Mouse (Mus musculus): ENCODE data around the gene Gm5089. TPM values are rescaled to one million over a fixed set of nuclear protein-coding genes. Genes with fewer than 3 reads are reported as not detected.

The Gm5089 gene
- total and polyA plus RNA-seq, 3 experiments, result 0.05 TPM; not detected in 2

DNA sequence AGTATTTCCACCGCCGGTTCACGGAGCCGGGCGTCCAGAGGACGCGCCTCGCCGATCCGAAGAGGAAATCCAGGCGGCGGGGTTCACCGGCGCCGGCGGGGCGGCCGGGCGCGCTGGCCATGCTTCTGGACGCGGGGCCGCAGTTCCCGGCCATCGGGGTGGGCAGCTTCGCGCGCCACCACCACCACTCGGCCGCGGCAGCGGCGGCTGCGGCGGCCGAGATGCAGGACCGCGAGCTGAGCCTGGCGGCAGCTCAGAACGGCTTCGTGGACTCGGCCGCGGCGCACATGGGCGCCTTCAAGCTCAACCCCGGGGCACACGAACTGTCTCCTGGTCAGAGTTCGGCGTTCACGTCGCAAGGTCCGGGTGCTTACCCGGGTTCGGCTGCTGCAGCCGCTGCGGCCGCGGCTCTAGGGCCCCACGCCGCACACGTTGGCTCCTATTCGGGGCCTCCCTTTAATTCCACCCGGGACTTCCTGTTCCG is 24.7 kb upstream of the Gm5089 start:
- Histone ChIP-seq H3K4me1 (ENCODE audit: insufficient read depth, low read depth, low read length) (no peaks in the 10 kb centered on the region), H3K36me3 (replicated peaks) (no peaks in the 10 kb centered on the region), H3K9me3 (replicated peaks) (peaks cover 39% of the 10 kb centered on the region), H3K27me3 (ENCODE audit: insufficient read depth, low read length) (peaks cover 19% of the 10 kb centered on the region; the same call in 1 of the 2 replicates), H3K4me3 (ENCODE audit: low read depth, low read length) (peak overlapping the region; percentile 37; the same call in 1 of the 2 replicates)
- ATAC-seq (ENCODE audit: extremely low read depth, insufficient number of reproducible peaks, low FRiP score, poor library complexity, severe bottlenecking) (no peak), DNase-seq (ENCODE audit: low spot score) (no peak)
- TF ChIP-seq GATA2 (IDR thresholded peaks at IDR 0.05; ENCODE audit: borderline replicate concordance, low read depth, low read length) (no peak), TAL1 (conservative IDR thresholded peaks at IDR 0.05; ENCODE audit: low read depth, low read length) (no peak), GATA1 (IDR thresholded peaks at IDR 0.05; ENCODE audit: borderline replicate concordance, low read length) (no peak), POLR2AphosphoS5 (IDR thresholded peaks at IDR 0.05; ENCODE audit: insufficient replicate concordance, low read depth, low read length) (no peak), CTCF (IDR thresholded peaks at IDR 0.05; ENCODE audit: low read depth, low read length) (no peak)

DNA sequence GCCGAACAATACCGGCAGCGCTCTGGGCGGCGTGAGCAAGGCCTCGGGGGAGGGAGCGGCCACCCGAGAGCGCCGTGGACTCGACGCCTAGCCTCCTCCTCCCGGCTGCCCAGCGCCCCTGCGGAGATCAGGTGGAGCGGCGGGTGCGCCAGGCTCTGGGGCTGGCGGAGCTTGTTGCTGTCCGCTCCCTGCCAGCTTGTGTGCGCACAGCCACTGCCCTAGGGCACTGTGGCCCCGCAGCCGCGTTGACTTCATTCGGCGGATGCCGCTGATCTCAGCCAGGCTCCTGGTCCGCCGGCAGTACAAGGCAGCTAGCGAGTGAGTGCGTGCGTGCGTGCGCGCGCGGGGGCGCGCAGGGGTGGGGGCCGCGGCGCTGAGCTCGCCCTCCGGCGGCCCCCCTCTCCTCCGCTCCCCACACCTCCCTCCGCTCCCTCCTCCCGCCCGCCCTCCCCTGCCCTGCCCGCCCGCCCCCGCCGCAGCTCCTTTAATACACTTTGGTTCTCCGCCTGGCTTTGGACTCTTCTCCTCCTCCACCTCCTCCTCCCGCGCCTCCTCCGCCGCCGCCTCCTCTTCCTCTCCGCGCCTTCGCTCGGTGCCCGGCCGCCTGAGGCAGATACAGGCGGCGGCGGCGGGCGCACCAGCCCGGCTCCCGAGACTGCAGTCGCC is 24.1 kb upstream of the Gm5089 start, which contains the start of gene Zic2:
Zic2 (plus strand) TSS at position 545 of the 666 bp plus-strand sequence.
- Histone ChIP-seq H3K4me3 (ENCODE audit: low read depth, low read length) (peak within 1 kb of the TSS; percentile 37; the same call in 1 of the 2 replicates), H3K4me1 (ENCODE audit: insufficient read depth, low read depth, low read length) (no peaks in the 10 kb centered on the region), H3K9me3 (replicated peaks) (peaks cover 39% of the 10 kb centered on the region), H3K27me3 (ENCODE audit: insufficient read depth, low read length) (peaks cover 19% of the 10 kb centered on the region; the same call in 1 of the 2 replicates), H3K36me3 (replicated peaks) (no peaks in the 10 kb centered on the region)
- TF ChIP-seq GATA2 (IDR thresholded peaks at IDR 0.05; ENCODE audit: borderline replicate concordance, low read depth, low read length), result no peak
- TF ChIP-seq TAL1 (conservative IDR thresholded peaks at IDR 0.05; ENCODE audit: low read depth, low read length), result no peak
- no peak for TF ChIP-seq GATA1 (IDR thresholded peaks at IDR 0.05; ENCODE audit: borderline replicate concordance, low read length)
- TF ChIP-seq POLR2AphosphoS5 (IDR thresholded peaks at IDR 0.05; ENCODE audit: insufficient replicate concordance, low read depth, low read length), result no peak
- TF ChIP-seq CTCF (IDR thresholded peaks at IDR 0.05; ENCODE audit: low read depth, low read length), result no peak
- DNase-seq (ENCODE audit: low spot score) (no peak), ATAC-seq (ENCODE audit: extremely low read depth, insufficient number of reproducible peaks, low FRiP score, poor library complexity, severe bottlenecking) (no peak)

DNA sequence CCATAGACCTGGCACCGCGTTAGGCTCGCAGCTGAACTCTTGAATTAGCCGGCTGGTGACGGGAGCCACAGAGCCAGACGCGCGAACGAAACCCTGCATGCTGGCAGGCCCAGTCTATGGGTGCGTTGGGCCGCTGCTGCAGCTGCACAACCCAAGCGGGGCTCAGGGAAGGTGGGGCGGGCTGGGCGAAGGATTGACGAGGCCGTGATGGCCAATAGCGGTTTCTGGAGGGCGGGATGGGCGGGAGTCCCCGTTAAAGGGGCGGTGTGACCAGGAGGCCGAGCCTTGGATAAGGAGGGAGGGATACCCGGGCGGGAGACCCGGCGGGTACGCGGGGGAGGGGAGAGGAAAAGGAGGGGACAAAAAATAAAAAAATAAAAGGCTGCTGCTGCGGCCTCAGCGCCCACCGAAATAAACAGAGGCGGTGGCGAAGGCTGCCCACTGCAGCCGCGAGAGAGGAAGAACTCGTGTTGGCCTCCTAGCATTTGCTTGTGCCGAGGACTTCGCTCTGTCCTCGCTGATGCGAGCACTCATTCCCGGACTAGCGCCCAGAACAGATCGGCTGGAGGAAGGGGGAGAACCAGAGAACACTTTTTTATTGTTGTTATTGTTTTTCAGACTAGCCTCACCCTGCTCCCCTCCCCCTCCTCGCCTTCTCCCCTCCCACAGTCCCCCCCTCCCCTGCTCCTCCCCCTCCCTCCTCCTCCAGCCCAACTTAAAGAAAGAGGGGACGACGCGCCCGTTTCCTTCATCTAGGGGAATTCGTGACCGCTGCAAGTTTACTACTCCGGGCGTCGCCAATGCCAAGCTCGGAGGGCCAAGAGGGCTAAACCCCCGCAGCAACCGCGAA is 23.4 kb upstream of the Gm5089 start:
- Histone ChIP-seq H3K36me3 (replicated peaks) (no peaks in the 10 kb centered on the region), H3K4me1 (ENCODE audit: insufficient read depth, low read depth, low read length) (no peaks in the 10 kb centered on the region), H3K27me3 (ENCODE audit: insufficient read depth, low read length) (peaks cover 19% of the 10 kb centered on the region; the same call in 1 of the 2 replicates), H3K9me3 (replicated peaks) (peaks cover 39% of the 10 kb centered on the region), H3K4me3 (ENCODE audit: low read depth, low read length) (peak overlapping the region; percentile 18; the same call in 1 of the 2 replicates)
- no peak for DNase-seq (ENCODE audit: low spot score)
- ATAC-seq (ENCODE audit: extremely low read depth, insufficient number of reproducible peaks, low FRiP score, poor library complexity, severe bottlenecking), result no peak
- no peak for TF ChIP-seq CTCF (IDR thresholded peaks at IDR 0.05; ENCODE audit: low read depth, low read length)
- no peak for TF ChIP-seq GATA1 (IDR thresholded peaks at IDR 0.05; ENCODE audit: borderline replicate concordance, low read length)
- no peak for TF ChIP-seq GATA2 (IDR thresholded peaks at IDR 0.05; ENCODE audit: borderline replicate concordance, low read depth, low read length)
- no peak for TF ChIP-seq POLR2AphosphoS5 (IDR thresholded peaks at IDR 0.05; ENCODE audit: insufficient replicate concordance, low read depth, low read length)
- no peak for TF ChIP-seq TAL1 (conservative IDR thresholded peaks at IDR 0.05; ENCODE audit: low read depth, low read length)

DNA sequence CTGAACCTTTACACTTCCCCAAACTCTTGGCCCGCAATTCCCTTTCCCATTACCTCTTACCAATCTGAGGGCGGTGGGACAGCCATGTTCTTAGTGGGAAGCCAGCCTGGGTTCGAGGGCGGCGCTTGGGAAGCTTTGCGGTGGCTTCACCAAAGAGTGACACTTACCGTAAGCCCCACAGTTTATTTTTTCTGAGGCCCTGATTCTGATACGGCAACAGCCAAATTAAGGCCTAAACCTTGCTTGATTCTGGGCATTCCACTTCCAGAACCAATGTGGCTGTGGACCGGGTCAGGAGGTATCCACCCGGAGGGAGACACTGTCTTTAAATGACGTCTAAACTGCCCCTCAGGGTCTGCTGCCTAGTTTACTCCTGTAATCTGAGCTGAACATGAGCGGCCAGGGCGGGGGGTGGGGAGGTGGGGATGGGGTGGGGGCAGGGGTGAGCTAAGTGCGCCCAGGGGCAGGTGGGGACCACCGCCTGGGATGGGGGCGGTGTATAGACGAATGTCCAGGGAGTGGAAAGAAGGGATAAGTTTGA is 22.4 kb upstream of the Gm5089 start:
- peaks cover 34% of the 10 kb centered on the region for H3K9me3 ChIP-seq (replicated peaks)
- TF ChIP-seq CTCF (IDR thresholded peaks at IDR 0.05; ENCODE audit: low read depth, low read length) (no peak), GATA2 (IDR thresholded peaks at IDR 0.05; ENCODE audit: borderline replicate concordance, low read depth, low read length) (no peak), TAL1 (conservative IDR thresholded peaks at IDR 0.05; ENCODE audit: low read depth, low read length) (no peak), POLR2AphosphoS5 (IDR thresholded peaks at IDR 0.05; ENCODE audit: insufficient replicate concordance, low read depth, low read length) (no peak), GATA1 (IDR thresholded peaks at IDR 0.05; ENCODE audit: borderline replicate concordance, low read length) (no peak)
- DNase-seq (ENCODE audit: low spot score) (no peak), ATAC-seq (ENCODE audit: extremely low read depth, insufficient number of reproducible peaks, low FRiP score, poor library complexity, severe bottlenecking) (no peak)
- H3K36me3 ChIP-seq (replicated peaks), result no peaks in the 10 kb centered on the region
- peaks cover 15% of the 10 kb centered on the region; the same call in 1 of the 2 replicates for H3K27me3 ChIP-seq (ENCODE audit: insufficient read depth, low read length)
- H3K4me3 ChIP-seq (ENCODE audit: low read depth, low read length), result no peak overlapping the region
- no peaks in the 10 kb centered on the region for H3K4me1 ChIP-seq (ENCODE audit: insufficient read depth, low read depth, low read length)

DNA sequence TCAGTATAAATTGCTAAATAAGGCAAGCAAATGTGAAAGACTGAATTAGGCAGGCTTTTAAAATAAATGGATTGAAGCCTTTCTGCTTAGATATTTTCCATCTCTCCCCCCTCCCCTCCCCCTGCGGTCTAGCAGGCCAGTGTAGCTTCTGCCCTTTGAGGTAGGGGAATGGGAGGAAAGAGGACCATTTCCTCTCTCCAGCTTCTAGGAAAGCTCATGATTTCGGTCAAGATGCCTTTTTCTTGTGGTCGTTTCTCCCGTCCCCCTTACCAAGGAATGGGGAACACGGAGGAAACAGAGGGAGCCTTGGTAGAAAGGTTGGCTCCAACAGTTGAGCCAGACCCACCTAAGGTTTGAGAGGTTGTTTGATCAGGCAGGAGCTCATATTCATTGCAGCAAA is 21.7 kb upstream of the Gm5089 start:
- DNase-seq (ENCODE audit: low spot score), result no peak
- no peaks in the 10 kb centered on the region for H3K36me3 ChIP-seq (replicated peaks)
- TF ChIP-seq TAL1 (conservative IDR thresholded peaks at IDR 0.05; ENCODE audit: low read depth, low read length), result no peak
- TF ChIP-seq GATA2 (IDR thresholded peaks at IDR 0.05; ENCODE audit: borderline replicate concordance, low read depth, low read length), result no peak
- TF ChIP-seq CTCF (IDR thresholded peaks at IDR 0.05; ENCODE audit: low read depth, low read length), result no peak
- no peak for TF ChIP-seq POLR2AphosphoS5 (IDR thresholded peaks at IDR 0.05; ENCODE audit: insufficient replicate concordance, low read depth, low read length)
- no peak for TF ChIP-seq GATA1 (IDR thresholded peaks at IDR 0.05; ENCODE audit: borderline replicate concordance, low read length)
- peaks cover 34% of the 10 kb centered on the region for H3K9me3 ChIP-seq (replicated peaks)
- H3K27me3 ChIP-seq (ENCODE audit: insufficient read depth, low read length), result peaks cover 15% of the 10 kb centered on the region; the same call in 1 of the 2 replicates
- H3K4me3 ChIP-seq (ENCODE audit: low read depth, low read length), result no peak overlapping the region
- no peaks in the 10 kb centered on the region for H3K4me1 ChIP-seq (ENCODE audit: insufficient read depth, low read depth, low read length)
- no peak for ATAC-seq (ENCODE audit: extremely low read depth, insufficient number of reproducible peaks, low FRiP score, poor library complexity, severe bottlenecking)

Measured in G1E (cell line).